Mouse (Mus musculus) midbrain, embryonic 15.5 days (tissue): ENCODE data around the gene Zfp597. TPM values are rescaled to one million over a fixed set of nuclear protein-coding genes. Genes with fewer than 3 reads are reported as not detected.
"Not testable (repeated sequence)": the region's sequence is repeated elsewhere in the genome, so short reads cannot be mapped to it uniquely, and the experiment has no call there.

Experiments
- ATAC-seq: fragments of 200-750 bp; cut with Nextera tagmentation; replicated peaks from 2 replicates; pipeline ENCODE4 v1.8.0; 2017; ENCODE audit warnings: moderate TSS enrichment
- H3K27ac ChIP-seq: fragments of 300-500 bp; sonication (generic); 2 replicates; pipeline ENCODE4 v1.5.1; 2015; ENCODE audit warnings: mild to moderate bottlenecking, inconsistent platforms
- H3K27me3 ChIP-seq: fragments of 300-500 bp; sonication (generic); replicated peaks from 2 replicates; pipeline ENCODE4 v1.6.1; 2015; ENCODE audit warnings: inconsistent platforms
- H3K36me3 ChIP-seq: fragments of 300-500 bp; sonication (generic); replicated peaks from 2 replicates; pipeline ENCODE4 v1.6.1; 2015; ENCODE audit warnings: inconsistent platforms
- H3K4me1 ChIP-seq: fragments of 300-500 bp; sonication (generic); 2 replicates; pipeline ENCODE4 v1.6.1; 2015; ENCODE audit warnings: inconsistent platforms
- H3K4me2 ChIP-seq: fragments of 300-500 bp; sonication (generic); 2 replicates; pipeline ENCODE4 v1.6.1; 2015; ENCODE audit warnings: inconsistent platforms, mild to moderate bottlenecking, moderate library complexity
- H3K4me3 ChIP-seq: fragments of 300-500 bp; sonication (generic); 2 replicates; pipeline ENCODE4 v1.5.1; 2015; ENCODE audit warnings: mild to moderate bottlenecking, inconsistent platforms
- H3K9ac ChIP-seq: fragments of 300-500 bp; sonication (generic); 2 replicates; pipeline ENCODE4 v1.6.1; 2015; ENCODE audit warnings: mild to moderate bottlenecking, inconsistent platforms
- H3K9me3 ChIP-seq: fragments of 300-500 bp; sonication (generic); 2 replicates; pipeline ENCODE4 v1.6.1; 2016; ENCODE audit warnings: inconsistent platforms
- WGBS: fragments of 180-500 bp; shearing (Covaris S2); methylation state at CpG from one replicate; pipeline ENCODE4 v1.1.7; 2015; ENCODE audit warnings: mixed read lengths; 5-methylcytosine and 5-hydroxymethylcytosine counted together
- microRNA-seq: library from miRNA; unstranded; fragments of <30 nt; microRNA quantifications from one replicate; pipeline ENCODE4, GENCODE M21; 2016
- polyA plus RNA-seq: library from polyadenylated mRNA; unstranded; fragments of >200 nt; fragmentation: Nextera tagmentation; extraction: Ambion mirVana; gene quantifications from 2 replicates; pipeline ENCODE4 v1.2.1, GENCODE M21; 2015

The Zfp597 gene
- polyA plus RNA-seq, 1 experiment from 2014 or later, result 19.2 TPM

GRCm38 (mm10) chr16:3820202-3820601 lies 64.2 kb downstream of the Zfp597 start:
- Histone ChIP-seq H3K36me3 (no peaks in the 10 kb centered on the region), H3K9me3 (no peaks in the 10 kb centered on the region), H3K27me3 (no peaks in the 10 kb centered on the region), H3K27ac (no peak overlapping the region), H3K4me3 (no peak overlapping the region), H3K4me1 (no peaks in the 10 kb centered on the region), H3K9ac (no peak overlapping the region), H3K4me2 (no peak overlapping the region)
- WGBS, result 92% methylated on average over 2 of the region's 2 CpGs
- ATAC-seq, result no peak

GRCm38 (mm10) chr16:3814667-3815066 lies 69.7 kb downstream of the Zfp597 start:
- not testable (repeated sequence) for H3K4me3 ChIP-seq, H3K36me3 ChIP-seq, H3K27ac ChIP-seq, H3K4me1 ChIP-seq, H3K27me3 ChIP-seq, H3K9ac ChIP-seq, H3K9me3 ChIP-seq, ATAC-seq, H3K4me2 ChIP-seq
- WGBS, result 89% methylated on average over 6 of the region's 6 CpGs

Small RNA genes within 50 kb of the gene (microRNA-seq; reads per million reads assigned to microRNA genes)
- gene Gm23493, result not detected

Other genes with a start within 250 kb of the Zfp597 start
- gene Mefv, start 166.5 kb downstream of the Zfp597 start, polyA plus RNA-seq, result not detected in 2 replicates
- 55.8 and 61.4 TPM in 2 replicates for gene Zfp263, start 140.5 kb downstream of the Zfp597 start, polyA plus RNA-seq
- not detected in 2 replicates for gene Olfr15, start 53.7 kb downstream of the Zfp597 start, polyA plus RNA-seq
- 3.0 and 3.6 TPM in 2 replicates for gene Zfp174, start 37.3 kb downstream of the Zfp597 start, polyA plus RNA-seq
- 106 and 107 TPM in 2 replicates for gene Naa60, start 12.2 kb downstream of the Zfp597 start, polyA plus RNA-seq
- gene Gm20695, start 87 bp upstream of the Zfp597 start, polyA plus RNA-seq, result 1.0 and 2.9 TPM in 2 replicates
- gene 1700037C18Rik, start 24.1 kb upstream of the Zfp597 start, polyA plus RNA-seq, result 13.6 and 15.0 TPM in 2 replicates
- 37.1 and 39.5 TPM in 2 replicates for gene Cluap1, start 24.2 kb upstream of the Zfp597 start, polyA plus RNA-seq
- gene Nlrc3, start 92.1 kb upstream of the Zfp597 start, polyA plus RNA-seq, result 1.0 TPM in 2 replicates
- 30.7 and 33.9 TPM in 2 replicates for gene Slx4, start 119.2 kb upstream of the Zfp597 start, polyA plus RNA-seq
- 6.9 and 8.6 TPM in 2 replicates for gene Dnase1, start 152.4 kb upstream of the Zfp597 start, polyA plus RNA-seq
- 49.1 and 54.3 TPM in 2 replicates for gene Trap1, start 193.3 kb upstream of the Zfp597 start, polyA plus RNA-seq